Comparison of ENCODE assay signal across 13 mouse cellular contexts in genomic region chr19:26834564-26834963, GRCm38 (mm10). TPM values are rescaled to one million over a fixed set of nuclear protein-coding genes. Genes with fewer than 3 reads are reported as not detected.
DNase-seq lines count a peak whose midpoint lies in the region; ATAC-seq and TF ChIP-seq lines count a peak whose summit lies in the region.
"Had no signal": no experiment of that assay in that cellular context is flagged by ENCODE, and none has a peak within 500 bp of the region (broad histone marks: within the 10 kb centered on the region; RNA-seq: fewer than 3 reads in every experiment).

No protein-coding gene starts in this region.

- H3K36me3 ChIP-seq in intestine, postnatal 0 days (ENCODE audit: control insufficient read depth, insufficient read depth) = no peaks in the 10 kb centered on the region
- H3K36me3 ChIP-seq in intestine, embryonic 15.5 days = no peaks in the 10 kb centered on the region
- no peaks in the 10 kb centered on the region for H3K36me3 ChIP-seq in limb, embryonic 10.5 days
- H3K36me3 ChIP-seq: embryonic facial prominence, embryonic 15.5 days; forebrain, embryonic 15.5 days; liver, embryonic 12.5 days had no signal

- no peaks in the 10 kb centered on the region; the same call in 1 of the 2 replicates for H3K9me3 ChIP-seq in intestine, postnatal 0 days (ENCODE audit: control insufficient read depth)
- no peaks in the 10 kb centered on the region for H3K9me3 ChIP-seq in intestine, embryonic 15.5 days
- H3K9me3 ChIP-seq in limb, embryonic 10.5 days (replicated peaks) = no peaks in the 10 kb centered on the region
- H3K9me3 ChIP-seq: embryonic facial prominence, embryonic 15.5 days; forebrain, embryonic 15.5 days; liver, embryonic 12.5 days had no signal

- peak; percentile 51 for TF ChIP-seq CTCF in intestine, postnatal 0 days (IDR thresholded peaks at IDR 0.05; ENCODE audit: low read depth)
- no peak for TF ChIP-seq CTCF in lung, adult 2 months (IDR thresholded peaks at IDR 0.05; ENCODE audit: insufficient read depth, low read length)

- H3K4me3 ChIP-seq in intestine, postnatal 0 days (ENCODE audit: low read depth, low read length) = no peak overlapping the region
- H3K4me3 ChIP-seq in intestine, embryonic 15.5 days (replicated peaks) = no peak overlapping the region
- no peak overlapping the region for H3K4me3 ChIP-seq in lung, adult 2 months (replicated peaks; ENCODE audit: extremely low read depth, low read depth, low read length)
- H3K4me3 ChIP-seq in limb, embryonic 10.5 days = no peak overlapping the region
- H3K4me3 ChIP-seq: embryonic facial prominence, embryonic 15.5 days; forebrain, embryonic 15.5 days; liver, embryonic 12.5 days had no signal

- H3K4me1 ChIP-seq in intestine, postnatal 0 days (replicated peaks; ENCODE audit: control insufficient read depth, insufficient read depth, low read length) = no peaks in the 10 kb centered on the region
- H3K4me1 ChIP-seq in intestine, embryonic 15.5 days (replicated peaks) = no peaks in the 10 kb centered on the region
- no peaks in the 10 kb centered on the region for H3K4me1 ChIP-seq in lung, adult 2 months (ENCODE audit: control insufficient read depth, insufficient read depth, low read length)
- no peaks in the 10 kb centered on the region for H3K4me1 ChIP-seq in limb, embryonic 10.5 days
- H3K4me1 ChIP-seq: embryonic facial prominence, embryonic 15.5 days; forebrain, embryonic 15.5 days; liver, embryonic 12.5 days had no signal

- no peak overlapping the region for H3K27ac ChIP-seq in intestine, postnatal 0 days (ENCODE audit: low read depth, low read length)
- H3K27ac ChIP-seq in intestine, embryonic 15.5 days = no peak overlapping the region
- H3K27ac ChIP-seq in limb, embryonic 10.5 days = no peak overlapping the region
- H3K27ac ChIP-seq: forebrain, embryonic 15.5 days; liver, embryonic 12.5 days had no signal

- no peaks in the 10 kb centered on the region for H3K27me3 ChIP-seq in intestine, postnatal 0 days (replicated peaks; ENCODE audit: control insufficient read depth, insufficient read depth, low read length)
- H3K27me3 ChIP-seq in intestine, embryonic 15.5 days (replicated peaks) = no peaks in the 10 kb centered on the region
- H3K27me3 ChIP-seq in limb, embryonic 10.5 days (ENCODE audit: low read depth, poor library complexity, severe bottlenecking) = no peaks in the 10 kb centered on the region
- H3K27me3 ChIP-seq: embryonic facial prominence, embryonic 15.5 days; forebrain, embryonic 15.5 days; liver, embryonic 12.5 days had no signal

- no peak for TF ChIP-seq POLR2A in lung, adult 2 months (IDR thresholded peaks at IDR 0.05; ENCODE audit: borderline replicate concordance, extremely low read depth, low read depth, low read length)

- H3K4me2 ChIP-seq in intestine, postnatal 0 days (replicated peaks; ENCODE audit: low read depth) = no peak overlapping the region
- no peak overlapping the region for H3K4me2 ChIP-seq in intestine, embryonic 15.5 days (replicated peaks)
- H3K4me2 ChIP-seq: embryonic facial prominence, embryonic 15.5 days; forebrain, embryonic 15.5 days; liver, embryonic 12.5 days had no signal

- H3K9ac ChIP-seq in intestine, postnatal 0 days (ENCODE audit: low read depth, low read length) = no peak overlapping the region
- no peak overlapping the region for H3K9ac ChIP-seq in intestine, embryonic 15.5 days
- H3K9ac ChIP-seq: embryonic facial prominence, embryonic 15.5 days; forebrain, embryonic 15.5 days; liver, embryonic 12.5 days had no signal

- ATAC-seq in intestine, postnatal 0 days = no peak
- ATAC-seq in intestine, embryonic 15.5 days = no peak
- ATAC-seq: forebrain, embryonic 15.5 days; liver, embryonic 12.5 days had no signal

- DNase-seq in lung, postnatal 10 days = peak; percentile 19
- DNase-seq in lung, adult 2 months = no peak
- peak; percentile 27 to 28 for DNase-seq in cerebellum, adult 18-20 months
- DNase-seq in neural tube, embryonic 10.5 days (ENCODE audit: extremely low spot score, low spot score) = no peak
- DNase-seq in limb, embryonic 10.5 days (ENCODE audit: low spot score) = no peak
- DNase-seq: heart, postnatal 36 days; layer of hippocampus, postnatal 36 days had no signal

RNA-seq across cellular contexts. Expression of gene Gm815, which starts 51.1 kb away (rescaled TPM):
- polyA plus RNA-seq in intestine, postnatal 0 days (2015; fragmentation: Nextera tagmentation; extraction: Ambion mirVana) = not detected in 2 replicates
- not detected in 2 replicates for polyA plus RNA-seq in intestine, embryonic 15.5 days (2015; fragmentation: Nextera tagmentation; extraction: Ambion mirVana)
- polyA plus RNA-seq in lung, adult 2 months (2012; rRNA removed) = not detected in 2 replicates
- polyA plus RNA-seq in limb, embryonic 10.5 days (2016; fragmentation: Nextera tagmentation; extraction: Ambion mirVana) = not detected in 2 replicates
- polyA plus RNA-seq: embryonic facial prominence, embryonic 15.5 days; forebrain, embryonic 15.5 days; gonadal fat pad, adult 2 months; liver, embryonic 12.5 days had no signal

Comparison
In these comparisons a context has a peak if more than half of its experiments do, and no peak if none do; other contexts are left out.
1. DNase-seq: peak in lung, postnatal 10 days (single experiment) and cerebellum, adult 18-20 months (2 of 2); none in lung, adult 2 months (single experiment), neural tube, embryonic 10.5 days (single experiment) and limb, embryonic 10.5 days (single experiment).